Mouse (Mus musculus) neural tube, embryonic 10.5 days (tissue): ENCODE results near the gene Large1.
"Not testable (repeated sequence)": the region's sequence is repeated elsewhere in the genome, so short reads cannot be mapped to it uniquely, and the experiment has no call there.

ENCODE experiments used
- DNase-seq: peaks from one replicate; pipeline ENCODE4 v3.0.0-alpha.2; 2017; ENCODE audit warnings: low spot score; ENCODE audit errors: extremely low spot score

Large1 gene

DNA sequence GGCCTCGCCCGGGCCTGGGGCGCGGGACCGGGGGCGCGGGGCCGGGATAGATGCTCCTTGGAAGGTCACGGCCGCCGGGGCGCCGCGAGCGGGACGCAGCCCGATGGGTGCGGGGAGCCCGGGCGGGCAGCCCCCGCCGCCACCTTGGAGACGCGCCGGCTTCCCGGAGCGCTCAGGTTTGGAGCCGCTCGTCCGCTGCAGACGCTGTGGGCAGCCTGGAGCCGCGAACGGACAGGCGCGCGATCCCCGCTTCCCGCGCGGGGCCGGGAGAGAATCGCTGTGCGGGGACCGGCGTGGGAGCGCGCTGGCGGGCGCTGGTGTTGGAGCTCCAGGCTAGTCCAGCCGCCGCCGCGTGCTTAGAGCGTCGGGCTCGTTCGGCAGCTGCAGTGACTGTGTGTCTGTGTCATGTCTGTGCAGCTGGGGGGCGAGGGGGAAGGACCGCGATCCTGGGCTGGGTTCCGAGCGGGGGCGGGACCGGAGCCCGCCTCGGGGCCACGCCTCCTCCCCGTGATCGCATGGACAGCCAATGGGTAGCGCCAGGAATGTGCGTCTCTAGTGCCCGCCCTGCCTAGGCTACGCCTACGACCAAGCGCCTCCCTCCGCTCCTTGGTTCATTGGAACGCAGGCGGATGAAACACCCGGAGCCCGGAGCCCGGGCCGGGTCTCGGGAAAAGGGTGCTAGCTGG lies at the start of gene Large1:
Large1 (minus strand) TSS at position 433 of the 686 bp plus-strand sequence.
- peak; percentile 93 for DNase-seq

- DNase-seq = no peak
Measured at GRCm38 (mm10) chr8:73400343-73400742, 47.0 kb upstream of the Large1 start.

GRCm38 (mm10) chr8:73373001-73373400 lies 19.7 kb upstream of the Large1 start:
- DNase-seq = not testable (repeated sequence)

DNA sequence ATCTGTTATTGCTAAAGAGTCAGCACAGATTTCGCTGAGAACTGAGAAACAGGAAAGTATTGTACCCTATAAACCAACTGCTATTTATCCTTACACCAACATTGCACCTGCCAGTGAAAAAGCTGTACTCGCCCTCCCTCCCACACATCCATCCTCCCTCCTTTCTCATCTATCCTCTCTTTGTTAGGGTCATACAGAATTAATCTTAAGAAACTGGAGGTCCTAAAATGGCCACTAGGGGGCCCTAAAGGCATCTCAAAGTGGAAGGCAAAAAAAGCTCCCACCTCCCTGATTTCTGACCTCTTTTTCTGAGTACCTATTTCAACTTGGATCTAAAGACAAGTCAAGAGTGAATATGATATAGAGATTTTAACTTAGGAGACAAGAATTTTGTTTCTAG lies 2.6 kb upstream of the Large1 start:
- DNase-seq = peak; percentile 49

DNA sequence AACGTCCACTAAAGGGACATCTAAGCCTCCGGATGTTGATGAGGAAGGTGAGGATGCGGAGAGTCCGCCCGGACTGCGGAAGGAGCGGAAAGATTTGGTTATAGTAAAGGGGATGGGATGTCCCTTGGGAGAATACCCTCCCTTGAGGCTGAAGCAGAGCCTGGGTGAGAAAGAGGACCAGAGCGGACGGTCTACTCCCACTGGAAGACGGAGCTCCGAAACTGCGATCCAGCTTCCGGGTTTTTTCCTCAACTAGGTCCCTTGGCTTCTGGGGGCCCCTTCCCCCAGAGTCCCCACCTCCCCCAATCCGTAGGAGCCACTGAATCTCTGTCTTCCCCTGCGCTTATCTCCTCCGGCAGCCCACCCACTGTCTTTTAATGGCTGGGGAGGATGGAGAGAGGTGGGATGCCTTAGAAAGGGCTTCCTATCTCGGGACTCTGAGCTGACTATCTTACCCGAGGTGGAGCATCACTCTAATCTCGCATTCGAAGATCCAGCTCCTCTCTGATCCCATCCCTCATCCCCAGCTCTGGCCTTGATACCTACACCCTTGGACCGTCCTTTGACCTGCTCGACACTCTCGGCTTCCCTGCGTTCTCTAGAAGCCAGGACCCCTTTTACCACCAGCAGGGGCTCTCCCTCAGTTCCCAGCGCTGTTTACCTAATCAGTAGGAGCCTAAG lies 1.0 kb upstream of the Large1 start:
- peak; percentile 75 for DNase-seq

DNA sequence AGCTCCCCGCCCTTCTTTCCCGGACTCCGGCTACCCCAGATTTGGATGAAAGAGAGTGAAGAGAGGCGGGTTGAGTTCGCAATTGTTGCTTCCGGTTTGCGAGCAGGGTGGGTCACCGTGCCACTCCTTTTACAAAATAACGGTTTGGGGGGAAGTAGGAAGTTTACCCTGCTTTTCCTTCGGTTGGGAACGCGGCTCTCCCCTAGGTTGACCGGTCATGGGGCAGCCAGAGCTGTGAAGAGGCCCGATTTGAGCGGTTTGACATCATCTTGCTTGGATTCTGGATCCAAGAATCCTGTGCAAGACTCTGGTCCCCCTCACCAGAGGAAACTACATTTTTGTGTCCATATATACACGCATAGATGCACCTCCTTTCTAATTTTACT lies 447 bp upstream of the Large1 start:
- DNase-seq = no peak

- peak; percentile 81 for DNase-seq
Measured at GRCm38 (mm10) chr8:73352301-73353107, 836 bp downstream of the Large1 start.

GRCm38 (mm10) chr8:73350366-73350765 lies 3.0 kb downstream of the Large1 start:
- DNase-seq = no peak

- no peak for DNase-seq
Measured at GRCm38 (mm10) chr8:73342761-73343395, 10.5 kb downstream of the Large1 start.

- DNase-seq = no peak
Measured at GRCm38 (mm10) chr8:73336845-73337244, 16.5 kb downstream of the Large1 start.

GRCm38 (mm10) chr8:73329131-73329530 lies 24.2 kb downstream of the Large1 start:
- DNase-seq = no peak

DNA sequence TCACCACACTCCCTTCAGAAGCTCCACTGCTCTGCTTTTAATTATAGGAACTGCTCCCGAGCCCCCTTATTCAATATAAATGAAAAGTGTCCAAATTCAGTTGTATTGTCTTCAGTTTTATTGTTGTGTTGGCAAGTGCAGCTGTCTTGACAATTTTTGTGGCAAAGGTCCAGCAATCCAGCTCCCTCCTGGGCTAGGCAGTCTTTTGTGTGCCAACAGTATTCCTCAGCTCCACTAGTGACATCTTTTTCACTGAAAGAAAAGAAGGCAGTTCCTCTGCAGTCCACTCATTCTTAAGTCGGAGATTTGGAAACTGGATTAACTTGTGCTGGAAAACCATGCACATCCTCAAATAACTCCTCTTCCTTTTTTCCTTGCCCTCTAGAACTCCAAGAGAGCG lies 25.3 kb downstream of the Large1 start:
- DNase-seq = no peak

GRCm38 (mm10) chr8:73324667-73325066 lies 28.7 kb downstream of the Large1 start:
- no peak for DNase-seq

DNA sequence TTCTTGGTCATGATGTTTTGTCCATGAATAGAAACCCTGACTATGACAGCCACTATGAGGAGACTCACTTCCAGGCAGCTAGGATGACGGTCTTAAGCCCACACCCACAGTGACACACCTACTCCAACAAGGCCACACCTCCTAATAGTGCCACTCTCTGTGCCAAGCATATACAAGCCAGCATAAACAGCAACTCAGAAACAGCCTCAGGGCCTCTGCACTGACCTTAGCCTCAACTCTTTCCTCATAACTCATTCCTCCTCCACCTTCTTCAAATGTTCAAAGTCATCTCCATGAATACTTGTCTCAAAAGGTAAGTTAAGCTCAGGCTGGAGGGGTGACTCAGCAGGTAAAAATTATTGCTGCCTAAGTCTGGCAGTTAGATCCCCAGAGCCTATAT lies 29.7 kb downstream of the Large1 start:
- no peak for DNase-seq

DNA sequence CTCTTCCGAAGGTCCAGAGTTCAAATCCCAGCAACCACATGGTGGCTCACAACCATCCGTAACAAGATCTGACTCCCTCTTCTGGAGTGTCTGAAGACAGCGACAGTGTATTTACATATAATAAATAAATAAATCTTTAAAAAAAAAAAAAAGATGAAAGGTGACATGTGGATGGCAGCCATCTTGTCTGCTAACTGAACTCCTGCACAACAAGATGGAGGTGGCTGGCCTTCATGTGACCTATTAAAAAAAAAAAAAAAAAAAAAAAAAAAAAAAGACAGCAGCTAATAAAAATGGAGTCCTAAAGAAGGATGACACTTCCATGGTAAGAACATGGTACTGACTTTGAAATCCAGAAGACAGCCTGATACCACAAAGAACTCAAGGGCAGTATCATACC lies 33.8 kb downstream of the Large1 start:
- DNase-seq = not testable (repeated sequence)

DNA sequence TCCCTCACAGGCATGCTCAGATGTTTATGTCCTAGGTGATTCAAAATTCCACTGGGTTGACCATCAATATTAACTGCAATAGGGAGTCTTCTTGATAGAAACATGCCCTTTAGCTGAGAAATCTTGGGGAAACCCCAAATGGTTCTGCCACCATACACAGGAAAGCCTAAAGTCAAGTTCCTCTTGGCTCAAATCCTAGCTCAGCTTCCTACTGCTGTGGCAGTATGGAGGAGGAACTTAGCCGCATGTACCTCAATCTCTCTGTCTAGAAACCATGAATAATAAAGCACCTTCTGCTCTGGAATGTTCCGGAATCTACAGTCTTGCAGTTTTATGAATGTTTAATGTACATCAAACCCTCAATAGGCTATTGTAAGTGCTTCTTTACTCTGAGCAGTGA lies 39.4 kb downstream of the Large1 start:
- no peak for DNase-seq

DNA sequence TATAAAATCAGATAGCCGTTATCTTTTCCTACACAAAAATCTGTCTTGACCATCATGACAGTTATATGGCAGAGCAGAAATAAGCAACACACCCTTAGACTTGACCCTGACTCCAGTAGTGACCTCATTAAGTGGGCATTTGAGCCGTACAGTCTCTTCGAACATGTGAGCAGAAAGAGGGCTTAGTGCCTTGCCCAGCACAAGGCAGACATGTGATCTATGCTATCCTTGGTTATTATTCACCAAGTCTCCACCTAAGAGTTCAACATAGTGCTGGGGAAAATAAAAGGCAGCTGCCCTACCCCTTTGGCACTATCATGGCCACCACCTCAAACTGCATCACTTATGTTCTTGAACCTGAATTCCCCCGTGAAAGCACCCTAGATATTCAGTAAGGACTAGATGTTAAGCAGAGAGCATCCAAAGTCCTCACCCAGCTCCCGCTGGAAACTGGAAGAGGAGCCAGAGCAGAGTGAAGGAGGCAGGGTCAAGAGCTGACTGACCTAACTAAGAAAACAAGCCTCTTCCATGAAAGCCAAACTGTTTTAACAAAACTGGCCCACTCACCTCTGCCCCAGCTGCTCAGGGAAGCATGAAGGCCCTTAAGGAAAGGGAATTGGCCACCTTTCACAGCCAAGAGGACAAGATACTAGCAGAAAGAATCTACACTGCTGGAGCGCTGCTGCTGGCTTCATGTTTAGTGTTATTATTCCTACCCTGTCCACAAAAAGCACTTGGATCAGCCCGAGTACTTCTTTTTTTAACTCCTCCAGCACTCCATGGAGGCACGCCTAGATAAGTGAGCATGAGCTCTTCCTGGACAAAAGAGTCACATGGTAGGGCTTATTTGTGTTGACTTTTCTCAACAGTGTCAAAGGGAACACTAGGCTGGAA lies 40.4 kb downstream of the Large1 start:
- DNase-seq = no peak

- DNase-seq = no peak
Measured at GRCm38 (mm10) chr8:73310471-73310870, 42.9 kb downstream of the Large1 start.

DNA sequence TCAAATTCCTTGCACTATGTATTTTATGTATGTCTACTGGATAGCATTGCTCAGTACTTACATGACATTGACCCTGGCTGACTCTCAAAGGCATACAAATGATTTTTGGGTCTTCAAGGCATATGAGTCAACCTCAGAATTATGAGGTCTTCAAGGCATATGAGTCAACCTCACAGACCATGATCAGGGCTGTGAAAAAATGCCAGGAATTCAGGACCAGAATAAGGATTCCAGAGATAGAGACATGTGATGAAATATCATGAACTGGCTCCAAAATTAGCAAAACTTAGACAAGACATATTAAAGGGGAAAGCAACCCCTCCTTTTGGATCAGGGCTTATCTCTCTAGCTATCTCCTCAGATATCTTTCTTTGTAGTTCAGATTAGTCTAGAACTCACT lies 43.3 kb downstream of the Large1 start:
- no peak for DNase-seq

DNA sequence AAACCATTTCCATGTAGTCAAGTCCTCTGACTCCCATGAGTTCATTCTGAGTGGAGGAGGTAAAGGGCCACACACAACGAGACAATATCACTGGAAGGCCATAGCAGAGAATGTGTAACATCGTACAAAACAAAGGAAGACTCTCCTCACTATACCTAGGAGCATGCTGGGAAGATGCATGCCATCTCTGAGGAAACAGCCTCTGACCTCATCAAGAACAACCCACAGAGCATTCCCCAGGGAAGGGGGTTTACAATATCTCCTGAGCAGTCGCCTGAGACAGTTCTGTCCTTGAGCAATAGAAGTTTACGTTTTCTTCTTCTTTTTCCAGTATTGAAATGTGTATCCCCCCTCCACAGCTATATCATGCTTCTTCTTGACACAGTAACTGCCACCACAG lies 49.4 kb downstream of the Large1 start:
- no peak for DNase-seq

DNA sequence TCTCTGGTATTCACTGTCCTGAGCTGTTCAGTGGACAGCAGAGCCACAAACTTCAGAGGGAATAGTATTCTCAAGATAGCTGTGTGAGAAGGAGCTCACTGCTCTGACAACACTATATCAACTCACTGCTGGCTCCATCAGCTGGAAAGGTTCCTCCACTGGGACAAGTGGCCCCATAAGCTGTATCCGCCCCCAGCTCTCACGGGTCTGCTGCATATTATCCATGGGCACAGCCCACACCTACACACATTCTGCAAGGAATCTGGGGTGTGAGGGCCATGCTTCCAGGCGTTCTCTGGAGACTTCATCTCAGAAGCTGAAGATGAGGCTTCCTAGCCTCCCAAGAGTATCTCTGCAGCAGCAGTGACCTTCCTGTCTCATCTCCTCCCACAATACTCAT lies 50.4 kb downstream of the Large1 start:
- DNase-seq = no peak
